Mouse (Mus musculus): Measurements from ENCODE around the gene Olfr330. TPM values are rescaled to one million over a fixed set of nuclear protein-coding genes. Genes with fewer than 3 reads are reported as not detected.

Olfr330 gene
- total and polyA plus RNA-seq, 3 experiments, result not detected

DNA sequence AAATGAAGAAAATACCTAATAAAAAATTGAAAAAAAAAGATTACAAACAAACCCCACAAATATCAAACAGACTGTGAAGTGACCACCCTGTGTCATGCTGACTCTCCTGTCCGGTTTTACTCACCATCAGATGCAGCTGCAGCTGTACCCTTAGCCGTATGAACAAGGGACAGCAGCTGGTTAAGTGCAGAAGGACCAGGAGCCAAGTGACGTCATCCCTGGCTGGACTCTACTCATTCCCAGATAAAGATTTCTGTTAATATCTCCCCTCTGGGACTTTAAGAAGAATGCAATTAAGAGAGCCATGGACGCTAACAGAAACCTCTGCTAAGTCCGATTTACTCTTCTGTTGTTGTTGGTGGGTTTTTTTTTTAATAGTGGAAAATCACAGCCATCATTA is 35.8 kb upstream of the Olfr330 start, which contains the start of gene Olfr224:
Olfr224 (minus strand) TSS at position 149 of the 400 bp plus-strand sequence.
- dilution Hi-C loops (cut with MboI; ENCODE audit: extremely low pct_ligation_motif_present, extremely low pct_unique_long_range_greater_than_20kb, low sequenced_read_pairs) (no loop called here), in situ Hi-C loops (cut with MboI; ENCODE audit: low pct_ligation_motif_present, low pct_unique_long_range_greater_than_20kb, low sequenced_read_pairs) (no loop called here)
- Histone ChIP-seq H3K79me2 (replicated peaks; ENCODE audit: control insufficient read depth, extremely low read depth, insufficient read depth, poor library complexity, severe bottlenecking) (no peaks in the 10 kb centered on the region), H3K4me1 (ENCODE audit: control insufficient read depth in 1 of 2, insufficient read depth in 2 of 2) (no peaks in the 10 kb centered on the region), H3K36me3 (replicated peaks in 1 of 2; ENCODE audit: control insufficient read depth in 1 of 2, insufficient read depth in 1 of 2, low read length in 1 of 2) (no peaks in the 10 kb centered on the region), H3K4me3 (replicated peaks in 1 of 3; ENCODE audit: low read depth in 2 of 3, low read length in 2 of 3, poor library complexity in 1 of 3) (no peak within 1 kb of the TSS), H3K27me3 (replicated peaks) (peaks cover 63% of the 10 kb centered on the region), H3K27ac (ENCODE audit: insufficient read depth, low read depth) (no peak within 1 kb of the TSS), H3K9ac (ENCODE audit: insufficient read depth, low read depth) (no peak within 1 kb of the TSS), H3K9me3 (replicated peaks; ENCODE audit: low read length) (no peaks in the 10 kb centered on the region), H3K4me2 (ENCODE audit: insufficient read depth, low read depth, poor library complexity, severe bottlenecking) (no peak within 1 kb of the TSS)
- no peak for TF ChIP-seq MEF2A (IDR thresholded peaks at IDR 0.05; ENCODE audit: borderline replicate concordance, low read depth, low read length)
- no peak for TF ChIP-seq ZNF384 (IDR thresholded peaks at IDR 0.05; ENCODE audit: low read depth, low read length)
- TF ChIP-seq MAX (IDR thresholded peaks at IDR 0.05; ENCODE audit: low read length), result no peak
- no peak for TF ChIP-seq USF1 (IDR thresholded peaks at IDR 0.05; ENCODE audit: low read depth, low read length)
- TF ChIP-seq MXI1 (IDR thresholded peaks at IDR 0.05; ENCODE audit: low read depth, low read length), result no peak
- no peak for TF ChIP-seq NELFE (IDR thresholded peaks at IDR 0.05; ENCODE audit: low read depth, low read length)
- no peak for TF ChIP-seq JUN (IDR thresholded peaks at IDR 0.05; ENCODE audit: insufficient read depth, low read depth, low read length)
- TF ChIP-seq MAZ (IDR thresholded peaks at IDR 0.05; ENCODE audit: low read depth, low read length), result no peak
- no peak for TF ChIP-seq MAFK (IDR thresholded peaks at IDR 0.05; ENCODE audit: insufficient replicate concordance, low read length)
- no peak for TF ChIP-seq TCF12 (IDR thresholded peaks at IDR 0.05; ENCODE audit: low read depth, low read length)
- TF ChIP-seq GABPA (IDR thresholded peaks at IDR 0.05; ENCODE audit: insufficient replicate concordance, low read depth, low read length), result no peak
- no peak for TF ChIP-seq UBTF (IDR thresholded peaks at IDR 0.05; ENCODE audit: low read depth, low read length)
- no peak for DNase-seq (ENCODE audit: extremely low read depth)

DNA sequence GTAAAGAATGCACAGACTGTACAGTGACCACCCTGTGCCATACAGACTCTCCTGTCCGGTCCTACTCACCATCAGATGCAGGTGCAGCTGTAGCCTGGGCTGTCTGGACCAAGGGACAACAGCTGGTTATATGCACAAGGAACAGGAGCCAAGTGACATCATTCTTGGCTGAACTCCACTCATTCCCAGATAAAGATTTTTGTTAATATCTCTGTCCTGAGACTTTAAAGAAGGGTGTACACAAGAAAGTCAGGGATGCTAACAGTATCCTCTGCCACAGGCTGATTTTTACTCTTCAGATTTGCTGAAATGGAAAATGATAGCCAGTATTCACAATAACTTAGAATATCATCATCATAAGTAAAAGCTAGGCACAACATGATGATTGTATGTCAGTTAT is 20.9 kb upstream of the Olfr330 start, which contains the start of gene Olfr328:
Olfr328 (minus strand) TSS at position 101 of the 400 bp plus-strand sequence.
- peaks cover 57% of the 10 kb centered on the region for H3K27me3 ChIP-seq (replicated peaks)
- dilution Hi-C loops (cut with MboI; ENCODE audit: extremely low pct_ligation_motif_present, extremely low pct_unique_long_range_greater_than_20kb, low sequenced_read_pairs) (no loop called here), in situ Hi-C loops (cut with MboI; ENCODE audit: low pct_ligation_motif_present, low pct_unique_long_range_greater_than_20kb, low sequenced_read_pairs) (no loop called here)
- no peaks in the 10 kb centered on the region for H3K4me1 ChIP-seq (ENCODE audit: control insufficient read depth in 1 of 2, insufficient read depth in 2 of 2)
- H3K27ac ChIP-seq (ENCODE audit: insufficient read depth, low read depth), result no peak within 1 kb of the TSS
- no peak within 1 kb of the TSS for H3K9ac ChIP-seq (ENCODE audit: insufficient read depth, low read depth)
- H3K4me3 ChIP-seq (replicated peaks in 1 of 3; ENCODE audit: low read depth in 2 of 3, low read length in 2 of 3, poor library complexity in 1 of 3), result no peak within 1 kb of the TSS
- no peak within 1 kb of the TSS for H3K4me2 ChIP-seq (ENCODE audit: insufficient read depth, low read depth, poor library complexity, severe bottlenecking)
- DNase-seq (ENCODE audit: extremely low read depth), result no peak
- H3K9me3 ChIP-seq (replicated peaks; ENCODE audit: low read length), result no peaks in the 10 kb centered on the region
- no peaks in the 10 kb centered on the region for H3K79me2 ChIP-seq (replicated peaks; ENCODE audit: control insufficient read depth, extremely low read depth, insufficient read depth, poor library complexity, severe bottlenecking)
- no peak for TF ChIP-seq POLR2A (IDR thresholded peaks at IDR 0.05; ENCODE audit: low read depth, low read length)
- H3K36me3 ChIP-seq (replicated peaks in 1 of 2; ENCODE audit: control insufficient read depth in 1 of 2, insufficient read depth in 1 of 2, low read length in 1 of 2), result no peaks in the 10 kb centered on the region

DNA sequence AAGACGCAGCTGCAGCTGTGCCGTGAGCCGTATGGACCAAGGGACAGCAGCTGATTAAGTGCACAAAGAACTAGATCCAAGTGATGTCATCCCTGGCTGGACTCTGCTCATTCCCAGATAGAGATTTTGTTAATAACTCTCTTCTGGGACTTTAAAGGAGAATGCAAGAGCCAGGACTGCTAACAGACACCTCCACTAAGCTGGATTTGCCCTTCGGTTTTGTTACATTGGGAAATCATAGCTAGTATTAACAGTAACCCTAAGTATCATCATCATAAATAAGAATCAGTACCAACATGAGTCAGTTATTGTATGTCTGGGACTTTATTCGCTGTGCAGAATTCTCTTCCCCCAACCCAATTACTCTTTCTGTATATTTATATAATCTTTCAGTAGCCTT is 11.7 kb upstream of the Olfr330 start, which contains the start of gene Olfr329-ps:
Olfr329-ps (minus strand) TSS at position 101 of the 400 bp plus-strand sequence.
- Histone ChIP-seq H3K4me3 (replicated peaks in 1 of 3; ENCODE audit: low read depth in 2 of 3, low read length in 2 of 3, poor library complexity in 1 of 3) (no peak within 1 kb of the TSS), H3K27me3 (replicated peaks) (peaks cover 76% of the 10 kb centered on the region), H3K79me2 (replicated peaks; ENCODE audit: control insufficient read depth, extremely low read depth, insufficient read depth, poor library complexity, severe bottlenecking) (no peaks in the 10 kb centered on the region), H3K9me3 (replicated peaks; ENCODE audit: low read length) (no peaks in the 10 kb centered on the region), H3K4me2 (ENCODE audit: insufficient read depth, low read depth, poor library complexity, severe bottlenecking) (no peak within 1 kb of the TSS), H3K27ac (ENCODE audit: insufficient read depth, low read depth) (no peak within 1 kb of the TSS), H3K4me1 (ENCODE audit: control insufficient read depth in 1 of 2, insufficient read depth in 2 of 2) (no peaks in the 10 kb centered on the region), H3K9ac (ENCODE audit: insufficient read depth, low read depth) (no peak within 1 kb of the TSS), H3K36me3 (replicated peaks in 1 of 2; ENCODE audit: control insufficient read depth in 1 of 2, insufficient read depth in 1 of 2, low read length in 1 of 2) (no peaks in the 10 kb centered on the region)
- TF ChIP-seq SIN3A (IDR thresholded peaks at IDR 0.05; ENCODE audit: low read length) (no peak), MYC (IDR thresholded peaks at IDR 0.05; ENCODE audit: low read depth, low read length) (no peak), KAT2A (IDR thresholded peaks at IDR 0.05; ENCODE audit: insufficient replicate concordance, low read length) (no peak), JUND (conservative IDR thresholded peaks at IDR 0.05; ENCODE audit: low read depth, low read length) (no peak), SMC3 (IDR thresholded peaks at IDR 0.05; ENCODE audit: low read depth, low read length) (no peak), ZMIZ1 (IDR thresholded peaks at IDR 0.05; ENCODE audit: low read depth, low read length) (no peak), NRF1 (IDR thresholded peaks at IDR 0.05; ENCODE audit: low read depth, low read length) (no peak), IRF4 (IDR thresholded peaks at IDR 0.05; ENCODE audit: low read depth, low read length) (no peak), USF2 (conservative IDR thresholded peaks at IDR 0.05; ENCODE audit: low read depth, low read length) (no peak), HCFC1 (IDR thresholded peaks at IDR 0.05; ENCODE audit: low read depth, low read length) (no peak)
- dilution Hi-C loops (cut with MboI; ENCODE audit: extremely low pct_ligation_motif_present, extremely low pct_unique_long_range_greater_than_20kb, low sequenced_read_pairs) (no loop called here), in situ Hi-C loops (cut with MboI; ENCODE audit: low pct_ligation_motif_present, low pct_unique_long_range_greater_than_20kb, low sequenced_read_pairs) (no loop called here)
- no peak for DNase-seq (ENCODE audit: extremely low read depth)

All from CH12.LX (cell line).